Mouse (Mus musculus): ENCODE data around the gene Ddx56. TPM values are rescaled to one million over a fixed set of nuclear protein-coding genes. Genes with fewer than 3 reads are reported as not detected.
"Not testable (repeated sequence)": the region's sequence is repeated elsewhere in the genome, so short reads cannot be mapped to it uniquely, and the experiment has no call there.

Gene Ddx56
- polyA plus RNA-seq, 1 experiment from 2014 or later, result 83.6 TPM

DNA sequence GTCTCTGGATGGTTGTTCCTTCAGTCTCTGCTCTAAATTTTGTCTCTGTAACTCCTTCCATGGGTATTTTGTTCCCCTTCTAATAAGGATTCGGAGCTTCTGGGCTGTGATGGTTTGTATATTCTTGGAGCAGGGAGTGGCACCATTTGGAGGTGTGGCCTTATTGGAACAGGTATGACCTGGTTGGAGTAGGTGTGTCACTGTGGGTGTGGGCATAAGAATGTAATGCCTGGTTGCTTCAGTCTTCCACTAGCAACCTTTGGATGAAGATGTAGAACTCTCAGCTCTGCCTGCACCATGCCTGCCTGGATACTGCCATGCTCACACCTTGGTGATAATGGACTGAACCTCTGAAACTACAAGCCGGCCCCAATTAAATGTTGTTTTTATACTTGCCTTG, 13.0 kb downstream of the Ddx56 start:
- H3K27me3 ChIP-seq; H3K27ac ChIP-seq (replicated peaks); H3K4me2 ChIP-seq (replicated peaks); H3K4me1 ChIP-seq; ATAC-seq (replicated peaks); H3K9me3 ChIP-seq; H3K4me3 ChIP-seq; H3K9ac ChIP-seq (replicated peaks): not testable (repeated sequence)
- WGBS, result 98% methylated on average over 2 of the region's 2 CpGs
- H3K36me3 ChIP-seq, result peaks cover 24% of the 10 kb centered on the region

DNA sequence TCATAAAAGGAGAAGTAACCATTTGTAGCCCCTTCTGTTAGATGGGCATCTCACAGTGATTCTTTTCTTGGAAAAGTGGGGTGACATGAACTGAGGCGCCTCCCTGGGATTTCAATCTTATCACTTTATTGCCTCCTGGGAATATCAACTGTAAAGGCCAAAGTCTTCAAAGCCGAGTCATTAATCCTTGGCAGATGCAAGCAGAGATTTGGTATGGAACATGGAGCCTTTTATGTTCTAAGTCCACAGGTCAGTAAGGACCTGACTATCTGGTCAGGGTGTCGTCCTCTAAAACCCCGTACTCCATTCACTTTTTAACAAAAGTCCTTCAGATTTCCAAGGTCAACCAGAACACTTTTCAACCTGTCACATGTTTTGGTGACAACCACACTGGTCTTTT, 14.7 kb downstream of the Ddx56 start:
- H3K4me2 ChIP-seq (replicated peaks), result no peak overlapping the region
- ATAC-seq (replicated peaks), result no peak
- 0 out of 2 replicates have a peak, but pooled peaks cover 7% of the 10 kb centered on the region for H3K36me3 ChIP-seq
- no peak overlapping the region for H3K27ac ChIP-seq (replicated peaks)
- H3K9ac ChIP-seq (replicated peaks), result no peak overlapping the region
- WGBS, result 91% methylated on average over 4 of the region's 4 CpGs
- no peak overlapping the region for H3K4me3 ChIP-seq
- no peaks in the 10 kb centered on the region for H3K27me3 ChIP-seq
- H3K9me3 ChIP-seq, result no peaks in the 10 kb centered on the region
- H3K4me1 ChIP-seq, result no peaks in the 10 kb centered on the region

DNA sequence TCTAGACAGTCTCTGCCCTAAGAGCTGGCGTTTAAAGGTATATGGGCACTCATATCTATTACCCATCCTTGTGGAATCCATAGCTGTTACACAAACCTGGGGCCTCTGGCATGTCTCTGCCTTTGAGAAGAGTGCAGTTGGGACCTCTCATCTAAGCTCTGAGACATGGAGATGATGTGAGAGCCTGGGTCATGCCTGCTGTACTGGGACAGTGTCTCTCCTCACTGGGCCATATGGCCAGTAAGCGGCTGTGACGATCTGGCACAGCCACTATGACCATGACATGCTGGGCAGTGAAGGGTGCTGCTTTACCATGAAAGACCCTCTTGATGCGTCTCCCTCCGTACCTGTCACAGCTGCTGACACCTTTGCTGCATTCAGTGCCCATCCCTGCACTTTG, 15.3 kb downstream of the Ddx56 start:
- Histone ChIP-seq H3K9me3 (no peaks in the 10 kb centered on the region), H3K4me2 (replicated peaks) (no peak overlapping the region), H3K27me3 (no peaks in the 10 kb centered on the region), H3K9ac (replicated peaks) (no peak overlapping the region), H3K4me3 (no peak overlapping the region), H3K4me1 (no peaks in the 10 kb centered on the region), H3K27ac (replicated peaks) (no peak overlapping the region), H3K36me3 (0 out of 2 replicates have a peak, but pooled peaks cover under 1% of the 10 kb centered on the region)
- WGBS, result 94% methylated on average over 5 of the region's 5 CpGs
- ATAC-seq (replicated peaks), result no peak

DNA sequence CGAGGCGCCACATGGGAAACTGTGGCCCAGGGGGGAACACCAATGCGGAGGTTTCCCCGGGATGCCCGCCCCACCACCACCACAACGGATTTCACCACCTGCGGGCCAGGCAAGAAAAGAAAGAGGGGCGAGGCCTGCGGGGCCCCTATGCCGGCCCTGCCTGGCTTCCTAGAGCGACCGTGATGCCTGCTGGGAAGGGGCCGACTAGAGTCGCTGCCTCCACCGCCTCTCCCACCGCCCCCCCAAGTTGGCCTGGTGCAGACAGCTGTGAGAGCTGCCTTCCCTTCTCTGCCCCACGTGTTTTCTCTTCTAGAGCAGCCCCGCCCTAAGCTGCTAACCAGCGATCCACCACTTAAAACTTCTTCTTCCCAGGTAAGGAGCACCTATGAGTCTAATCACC, 22.9 kb downstream of the Ddx56 start:
- 56% methylated on average over 19 of the region's 19 CpGs for WGBS

DNA sequence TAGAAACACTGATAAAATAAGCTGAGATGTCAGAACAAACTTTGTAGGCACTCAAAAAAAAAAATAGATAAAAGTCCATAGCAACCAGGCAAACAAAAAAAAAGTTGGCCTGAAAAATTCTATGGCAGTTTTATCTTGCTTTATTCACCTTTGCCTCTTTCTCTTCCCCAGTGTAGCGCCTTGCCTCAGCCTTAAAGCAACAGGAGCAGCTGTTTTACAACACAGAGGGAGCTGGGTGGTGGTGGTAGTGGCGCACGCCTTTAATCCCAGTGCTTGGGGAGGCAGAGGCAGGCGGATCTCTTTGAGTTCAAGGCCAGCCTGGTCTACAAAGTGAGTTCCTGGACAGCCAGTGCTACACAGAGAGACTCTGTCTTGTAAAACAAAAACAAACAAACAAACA, 34.5 kb downstream of the Ddx56 start:
- Histone ChIP-seq H3K4me2 (replicated peaks) (no peak overlapping the region), H3K36me3 (no peaks in the 10 kb centered on the region), H3K4me1 (no peaks in the 10 kb centered on the region), H3K9me3 (no peaks in the 10 kb centered on the region), H3K9ac (replicated peaks) (no peak overlapping the region), H3K27ac (replicated peaks) (no peak overlapping the region), H3K27me3 (no peaks in the 10 kb centered on the region), H3K4me3 (no peak overlapping the region)
- 84% methylated on average over 4 of the region's 4 CpGs for WGBS
- ATAC-seq (replicated peaks), result no peak

More for the DNA sequence above, 22.9 kb downstream of the Ddx56 start:
- H3K4me1 ChIP-seq, result no peaks in the 10 kb centered on the region
- H3K4me3 ChIP-seq, result no peak overlapping the region
- no peaks in the 10 kb centered on the region for H3K9me3 ChIP-seq
- H3K9ac ChIP-seq (replicated peaks), result no peak overlapping the region
- no peak for ATAC-seq (replicated peaks)
- H3K36me3 ChIP-seq, result no peaks in the 10 kb centered on the region
- H3K4me2 ChIP-seq (replicated peaks), result no peak overlapping the region
- no peak overlapping the region for H3K27ac ChIP-seq (replicated peaks)
- no peaks in the 10 kb centered on the region for H3K27me3 ChIP-seq

DNA sequence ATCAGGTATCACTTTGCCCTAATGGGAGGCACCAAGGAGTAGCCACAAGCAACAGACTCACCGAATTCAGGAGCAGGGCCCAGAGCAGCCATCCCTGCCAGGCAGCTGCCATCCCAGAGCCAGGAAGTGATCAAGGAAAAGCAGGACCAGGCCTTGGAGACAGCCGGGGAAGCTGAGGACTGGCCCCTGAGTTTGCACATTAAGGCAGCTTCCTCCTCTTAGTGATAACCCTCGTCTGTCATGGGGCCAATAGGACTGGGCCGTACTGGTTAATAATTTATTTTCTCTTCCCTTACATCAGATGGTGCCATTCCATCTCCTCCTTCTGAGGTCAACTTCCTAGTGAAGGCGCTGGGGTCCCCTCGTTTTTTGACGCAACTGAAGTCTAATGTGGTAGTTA, 37.6 kb downstream of the Ddx56 start, which contains the start of gene Npc1l1:
Gene Npc1l1 (minus strand): TSS at position 132 of the 400 bp plus-strand sequence.
- ATAC-seq (replicated peaks), result no peak

DNA sequence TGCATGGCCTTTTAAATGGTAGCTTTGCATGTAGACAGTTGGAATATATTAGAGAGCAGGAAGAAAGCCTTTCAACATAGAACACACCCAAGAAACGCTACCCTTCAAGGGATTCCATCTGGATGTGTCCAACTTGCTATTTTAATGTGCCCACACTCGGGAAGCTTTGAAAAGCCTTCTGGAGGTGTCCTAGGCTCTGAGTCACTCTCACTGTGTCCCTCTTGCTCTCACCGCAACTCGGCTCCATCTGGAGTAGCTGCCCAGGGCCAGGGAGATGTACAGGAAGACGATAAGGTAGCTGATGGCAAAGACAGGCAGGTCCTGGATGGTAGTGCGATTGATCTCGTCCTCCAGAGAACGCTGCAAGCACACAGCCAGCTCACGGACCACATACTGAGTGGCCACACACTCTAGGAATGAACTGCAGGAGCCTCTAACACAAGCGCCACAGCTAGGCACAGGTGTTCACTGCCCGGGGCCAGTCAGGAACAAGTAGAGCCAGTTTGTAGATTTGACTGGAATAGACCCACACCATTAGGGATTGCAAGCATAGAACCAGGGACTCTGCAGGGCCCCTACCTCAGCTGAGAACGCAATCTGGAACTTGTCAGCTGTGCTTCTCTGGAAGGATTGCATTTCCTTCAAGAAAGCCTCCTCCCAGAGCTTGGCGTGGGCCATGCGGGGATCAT, 42.9 kb downstream of the Ddx56 start:
- 84% methylated on average over 14 of the region's 14 CpGs for WGBS
- Histone ChIP-seq H3K9me3 (no peaks in the 10 kb centered on the region), H3K27ac (replicated peaks) (no peak overlapping the region), H3K4me2 (replicated peaks) (no peak overlapping the region), H3K4me1 (no peaks in the 10 kb centered on the region), H3K4me3 (no peak overlapping the region), H3K36me3 (no peaks in the 10 kb centered on the region), H3K9ac (replicated peaks) (no peak overlapping the region), H3K27me3 (no peaks in the 10 kb centered on the region)
- no peak for ATAC-seq (replicated peaks)

More for the DNA sequence above, 37.6 kb downstream of the Ddx56 start, which contains the start of gene Npc1l1:
- H3K9ac ChIP-seq (replicated peaks), result no peak within 1 kb of the TSS
- no peaks in the 10 kb centered on the region for H3K9me3 ChIP-seq
- no peak within 1 kb of the TSS for H3K4me2 ChIP-seq (replicated peaks)
- no peaks in the 10 kb centered on the region for H3K4me1 ChIP-seq
- no peak within 1 kb of the TSS for H3K27ac ChIP-seq (replicated peaks)
- no peak within 1 kb of the TSS for H3K4me3 ChIP-seq
- no peaks in the 10 kb centered on the region for H3K36me3 ChIP-seq
- WGBS, result 89% methylated on average over 7 of the region's 7 CpGs
- no peaks in the 10 kb centered on the region for H3K27me3 ChIP-seq

DNA sequence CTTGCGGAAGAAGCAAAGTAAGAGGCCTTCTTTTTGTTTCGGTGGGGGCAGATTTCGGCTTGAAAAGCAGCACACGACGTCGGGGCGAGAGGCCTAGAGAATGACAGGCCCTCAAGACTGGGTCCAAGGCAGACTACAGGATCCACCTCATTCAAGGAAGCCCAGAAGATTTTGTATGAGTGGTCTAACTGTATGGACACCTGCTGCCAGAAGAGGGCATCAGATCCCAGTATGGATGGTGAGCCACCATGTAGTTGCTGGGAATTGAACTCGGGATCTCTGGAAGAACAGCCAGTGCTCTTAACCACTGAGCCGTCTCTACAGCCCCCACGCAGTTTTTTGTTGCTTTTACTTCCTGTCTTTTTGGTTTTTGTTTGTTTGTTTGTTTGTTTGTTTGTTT, 45.4 kb downstream of the Ddx56 start:
- no peak overlapping the region for H3K4me3 ChIP-seq
- H3K4me2 ChIP-seq (replicated peaks), result no peak overlapping the region
- no peaks in the 10 kb centered on the region for H3K4me1 ChIP-seq
- no peak for ATAC-seq (replicated peaks)
- H3K9ac ChIP-seq (replicated peaks), result no peak overlapping the region
- H3K9me3 ChIP-seq, result no peaks in the 10 kb centered on the region
- H3K27ac ChIP-seq (replicated peaks), result no peak overlapping the region
- no peaks in the 10 kb centered on the region for H3K36me3 ChIP-seq
- 91% methylated on average over 10 of the region's 10 CpGs for WGBS
- H3K27me3 ChIP-seq, result no peaks in the 10 kb centered on the region

DNA sequence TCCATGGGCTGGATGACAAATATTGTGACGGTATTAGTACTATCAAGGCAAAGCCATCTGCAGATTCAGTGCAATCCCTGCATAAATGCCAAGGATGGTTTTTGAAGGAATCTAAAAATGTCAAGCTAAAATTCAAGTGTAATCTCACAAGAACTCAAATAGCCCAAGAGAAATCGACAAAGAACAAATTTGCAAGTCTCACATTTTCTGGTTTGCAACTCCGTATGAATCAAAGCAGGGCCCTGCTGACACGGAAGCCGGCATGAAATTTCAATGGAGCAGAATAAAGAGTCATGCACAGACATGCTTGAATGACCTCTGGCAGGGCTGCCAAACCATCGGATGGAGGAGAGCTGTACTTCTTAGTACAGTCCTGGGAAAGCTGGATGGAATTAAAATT, 47.6 kb downstream of the Ddx56 start:
- ATAC-seq (replicated peaks), result no peak

DNA sequence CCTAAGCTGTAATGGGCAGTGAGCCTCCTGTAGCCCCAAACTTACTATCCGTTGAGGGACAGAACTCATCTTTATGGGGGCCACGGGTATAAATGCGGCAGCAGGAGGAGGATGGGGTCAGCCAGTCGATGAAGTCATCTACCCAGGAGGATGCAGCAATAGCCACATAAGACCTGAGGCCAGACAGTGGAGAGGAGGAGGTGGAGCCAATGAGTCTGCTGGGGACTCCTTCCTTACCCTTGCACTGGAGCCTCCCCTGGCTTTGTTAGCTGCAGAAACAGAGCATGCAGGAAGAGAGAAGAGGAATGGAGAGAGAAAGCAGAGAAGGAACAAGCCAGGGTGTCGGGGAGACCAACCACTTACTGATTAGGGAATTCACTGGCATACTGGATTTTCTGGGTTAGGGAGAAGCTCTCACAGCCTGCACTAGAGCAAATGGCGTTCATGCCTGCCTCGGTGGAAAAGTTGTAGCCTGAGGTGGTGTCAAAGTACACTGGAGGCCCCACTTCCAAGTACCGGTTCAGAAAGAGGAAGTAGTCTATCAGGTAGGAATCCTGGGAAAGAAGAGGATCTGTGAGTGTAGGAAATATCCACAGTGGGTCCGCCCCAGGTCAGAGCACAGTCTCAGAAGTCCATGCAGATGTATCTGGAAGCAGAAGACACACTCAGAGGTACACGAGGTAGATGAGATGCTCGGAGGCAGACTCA, 49.2 kb downstream of the Ddx56 start:
- Histone ChIP-seq H3K9me3 (no peaks in the 10 kb centered on the region), H3K27me3 (no peaks in the 10 kb centered on the region), H3K4me3 (no peak overlapping the region), H3K27ac (replicated peaks) (no peak overlapping the region), H3K36me3 (no peaks in the 10 kb centered on the region), H3K4me2 (replicated peaks) (no peak overlapping the region), H3K9ac (replicated peaks) (no peak overlapping the region), H3K4me1 (no peaks in the 10 kb centered on the region)
- ATAC-seq (replicated peaks), result no peak
- WGBS, result 86% methylated on average over 11 of the region's 11 CpGs

More for the DNA sequence above, 47.6 kb downstream of the Ddx56 start:
- Histone ChIP-seq H3K27me3 (no peaks in the 10 kb centered on the region), H3K4me2 (replicated peaks) (no peak overlapping the region), H3K4me3 (no peak overlapping the region), H3K36me3 (no peaks in the 10 kb centered on the region), H3K9me3 (no peaks in the 10 kb centered on the region), H3K4me1 (no peaks in the 10 kb centered on the region), H3K9ac (replicated peaks) (no peak overlapping the region), H3K27ac (replicated peaks) (no peak overlapping the region)
- WGBS, result 84% methylated on average over 6 of the region's 6 CpGs

DNA sequence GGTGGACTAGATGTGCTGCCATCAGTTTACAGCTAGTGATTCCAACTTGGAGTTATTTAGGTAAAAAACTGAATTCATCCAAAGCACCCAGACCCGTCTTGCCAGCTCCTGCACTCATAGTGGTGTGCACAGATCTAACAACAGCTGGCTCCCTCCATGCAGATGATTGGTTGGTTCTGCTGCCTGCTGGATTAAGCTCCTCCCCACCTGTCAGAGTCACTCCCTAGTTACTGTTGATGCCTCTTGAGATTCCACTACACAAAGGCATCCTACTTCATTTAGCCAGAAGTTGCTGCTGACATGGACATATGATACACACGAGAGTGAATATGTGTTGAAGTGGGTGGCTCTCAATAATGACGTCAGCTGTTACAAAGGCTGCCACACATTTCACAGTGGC, 50.7 kb downstream of the Ddx56 start:
- H3K36me3 ChIP-seq, result no peaks in the 10 kb centered on the region
- H3K4me2 ChIP-seq (replicated peaks), result no peak overlapping the region
- no peak for ATAC-seq (replicated peaks)
- H3K27ac ChIP-seq (replicated peaks), result no peak overlapping the region
- no peaks in the 10 kb centered on the region for H3K9me3 ChIP-seq
- H3K9ac ChIP-seq (replicated peaks), result no peak overlapping the region
- H3K27me3 ChIP-seq, result no peaks in the 10 kb centered on the region
- no peaks in the 10 kb centered on the region for H3K4me1 ChIP-seq
- WGBS, result 43% methylated on average over 3 of the region's 3 CpGs
- H3K4me3 ChIP-seq, result no peak overlapping the region

Data from forebrain, embryonic 15.5 days (tissue).